Comparison of ENCODE assay signal across 9 mouse cellular contexts in genomic region chr7:136047364-136047945, GRCm38 (mm10).
DNase-seq lines count a peak whose midpoint lies in the region; ATAC-seq and TF ChIP-seq lines count a peak whose summit lies in the region.
"Had no signal": no experiment of that assay in that cellular context is flagged by ENCODE, and none has a peak within 500 bp of the region (broad histone marks: within the 10 kb centered on the region; RNA-seq: fewer than 3 reads in every experiment).

No protein-coding gene starts in this region.

- TF ChIP-seq CTCF in kidney, adult 2 months (conservative IDR thresholded peaks at IDR 0.05; ENCODE audit: insufficient read depth, insufficient read length, low read depth, low read length) = no peak
- no peak for TF ChIP-seq CTCF in kidney, postnatal 0 days (IDR thresholded peaks at IDR 0.05; ENCODE audit: low read depth)

- 63% methylated on average over 7 of the region's 7 CpGs for WGBS in kidney, adult 2 months
- WGBS in embryonic facial prominence, embryonic 15.5 days = 31% methylated on average over 7 of the region's 7 CpGs
- WGBS in kidney, postnatal 0 days = 43% methylated on average over 7 of the region's 7 CpGs
- 16% methylated on average over 7 of the region's 7 CpGs for WGBS in neural tube, embryonic 12.5 days

- H3K4me1 ChIP-seq in kidney, adult 2 months (ENCODE audit: control insufficient read depth, insufficient read depth, low read length) = peaks cover 17% of the 10 kb centered on the region
- H3K4me1 ChIP-seq in embryonic facial prominence, embryonic 15.5 days = peaks cover 31% of the 10 kb centered on the region
- peaks cover 9% of the 10 kb centered on the region for H3K4me1 ChIP-seq in kidney, postnatal 0 days (replicated peaks; ENCODE audit: insufficient read depth, low read length)
- peaks cover 36% of the 10 kb centered on the region for H3K4me1 ChIP-seq in neural tube, embryonic 12.5 days

- H3K9ac ChIP-seq in embryonic facial prominence, embryonic 15.5 days = no peak overlapping the region
- H3K9ac ChIP-seq in kidney, postnatal 0 days (ENCODE audit: low read depth, low read length) = no peak overlapping the region
- 0 out of 2 replicates have a peak overlapping the region, but pooled peaks have one; percentile 26 for H3K9ac ChIP-seq in neural tube, embryonic 12.5 days

- TF ChIP-seq POLR2A in kidney, adult 2 months (IDR thresholded peaks at IDR 0.05; ENCODE audit: low read depth, low read length) = no peak

- no peak overlapping the region for H3K27ac ChIP-seq in kidney, adult 2 months (ENCODE audit: insufficient read depth, low read depth, low read length)
- H3K27ac ChIP-seq in embryonic facial prominence, embryonic 15.5 days (replicated peaks) = peak overlapping the region; percentile 79
- H3K27ac ChIP-seq in kidney, postnatal 0 days = peak overlapping the region; percentile 33
- H3K27ac ChIP-seq in neural tube, embryonic 12.5 days = peak overlapping the region; percentile 74

- ATAC-seq in embryonic facial prominence, embryonic 15.5 days (ENCODE audit: insufficient number of reproducible peaks, low FRiP score, low TSS enrichment, low read depth) = peak; percentile 35; the same call in 1 of the 2 replicates
- no peak for ATAC-seq in kidney, postnatal 0 days (replicated peaks; ENCODE audit: low FRiP score, low read depth)
- ATAC-seq in neural tube, embryonic 12.5 days (ENCODE audit: low FRiP score, low read depth) = peak; percentile 42

- no peak overlapping the region for H3K4me2 ChIP-seq in embryonic facial prominence, embryonic 15.5 days (replicated peaks)
- H3K4me2 ChIP-seq in kidney, postnatal 0 days (ENCODE audit: low read length) = no peak overlapping the region
- peak overlapping the region; percentile 38 for H3K4me2 ChIP-seq in neural tube, embryonic 12.5 days (replicated peaks)

- H3K9me3 ChIP-seq in embryonic facial prominence, embryonic 15.5 days (replicated peaks) = no peaks in the 10 kb centered on the region
- no peaks in the 10 kb centered on the region for H3K9me3 ChIP-seq in kidney, postnatal 0 days (replicated peaks; ENCODE audit: low read length)
- H3K9me3 ChIP-seq in neural tube, embryonic 12.5 days = no peaks in the 10 kb centered on the region

- no peaks in the 10 kb centered on the region for H3K36me3 ChIP-seq in kidney, adult 2 months (ENCODE audit: control insufficient read depth, insufficient read depth, low read length)
- H3K36me3 ChIP-seq in embryonic facial prominence, embryonic 15.5 days = no peaks in the 10 kb centered on the region
- H3K36me3 ChIP-seq in kidney, postnatal 0 days (ENCODE audit: insufficient read depth, low read length) = no peaks in the 10 kb centered on the region
- H3K36me3 ChIP-seq in neural tube, embryonic 12.5 days = no peaks in the 10 kb centered on the region

- no peak overlapping the region for H3K4me3 ChIP-seq in kidney, adult 2 months (ENCODE audit: insufficient read depth, low read depth, low read length)
- no peak overlapping the region for H3K4me3 ChIP-seq in embryonic facial prominence, embryonic 15.5 days (replicated peaks)
- no peak overlapping the region for H3K4me3 ChIP-seq in kidney, postnatal 0 days (replicated peaks; ENCODE audit: low read depth, low read length)
- no peak overlapping the region for H3K4me3 ChIP-seq in neural tube, embryonic 12.5 days

- peak; percentile 9 for DNase-seq in kidney, adult 2 months
- DNase-seq in kidney, postnatal 10 days = no peak
- DNase-seq in kidney, postnatal 0 days (ENCODE audit: low spot score) = peak; percentile 56
- no peak for DNase-seq in thymus, postnatal 0 days (ENCODE audit: low spot score)
- no peak for DNase-seq in natural killer cell, adult 2 months (ENCODE audit: low spot score in 2 of 2)
- DNase-seq in cerebellum, adult 11-12 months = no peak
- DNase-seq: lung, adult 2 months had no signal

- no peaks in the 10 kb centered on the region for H3K27me3 ChIP-seq in kidney, adult 2 months (replicated peaks; ENCODE audit: control insufficient read depth, insufficient read depth, low read length)
- peaks cover 16% of the 10 kb centered on the region; the same call in 1 of the 2 replicates for H3K27me3 ChIP-seq in embryonic facial prominence, embryonic 15.5 days
- no peaks in the 10 kb centered on the region for H3K27me3 ChIP-seq in kidney, postnatal 0 days (ENCODE audit: insufficient read depth, low read length)
- H3K27me3 ChIP-seq in neural tube, embryonic 12.5 days (replicated peaks) = no peaks in the 10 kb centered on the region

Comparison
In these comparisons a context has a peak if more than half of its experiments do, and no peak if none do; other contexts are left out.
1. DNase-seq: peak in kidney, adult 2 months (single experiment) and kidney, postnatal 0 days (single experiment); none in kidney, postnatal 10 days (single experiment), thymus, postnatal 0 days (single experiment), natural killer cell, adult 2 months (0 of 2) and cerebellum, adult 11-12 months (single experiment).